Mouse (Mus musculus) cerebellum, adult 11 months (tissue): ENCODE measurements at regions not wholly inside any gene's neighbourhood (a gene's known extent, or its start where the extent isn't known, plus 50 kb on each side); places are given as distances from the start of the nearest gene placed in this dataset.
"Not testable (repeated sequence)": the region's sequence is repeated elsewhere in the genome, so short reads cannot be mapped to it uniquely, and the experiment has no call there.

Experiments
- DNase-seq: peaks from one replicate; pipeline ENCODE4 v3.0.0; 2022

GRCm38 (mm10) chr12:112299089-112299488, 153.1 kb downstream of the Kif26a start:
- no peak for DNase-seq

GRCm38 (mm10) chr12:112299603-112300002, 153.6 kb downstream of the Kif26a start:
- DNase-seq = peak; percentile 6

DNA sequence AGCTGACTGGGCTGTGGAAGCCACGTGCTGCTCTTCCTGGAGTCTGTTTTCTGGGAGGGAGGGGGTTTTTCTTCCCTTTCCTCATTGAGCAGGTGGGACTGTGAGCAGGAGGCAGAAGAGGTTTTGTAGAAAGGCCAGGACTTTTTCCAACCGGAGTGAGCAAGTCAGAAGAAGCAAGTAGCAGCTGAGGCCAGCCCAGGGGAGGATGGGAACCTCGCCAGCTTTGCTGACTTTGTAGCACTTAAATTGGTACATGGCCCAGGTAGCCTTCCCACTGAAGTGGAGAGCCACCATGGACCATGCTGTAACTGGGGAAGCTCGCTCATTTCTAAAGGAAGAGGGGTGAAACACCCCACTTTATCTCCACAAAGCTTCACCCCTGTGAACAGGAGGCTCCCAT, 154.1 kb downstream of the Kif26a start:
- DNase-seq = no peak

DNA sequence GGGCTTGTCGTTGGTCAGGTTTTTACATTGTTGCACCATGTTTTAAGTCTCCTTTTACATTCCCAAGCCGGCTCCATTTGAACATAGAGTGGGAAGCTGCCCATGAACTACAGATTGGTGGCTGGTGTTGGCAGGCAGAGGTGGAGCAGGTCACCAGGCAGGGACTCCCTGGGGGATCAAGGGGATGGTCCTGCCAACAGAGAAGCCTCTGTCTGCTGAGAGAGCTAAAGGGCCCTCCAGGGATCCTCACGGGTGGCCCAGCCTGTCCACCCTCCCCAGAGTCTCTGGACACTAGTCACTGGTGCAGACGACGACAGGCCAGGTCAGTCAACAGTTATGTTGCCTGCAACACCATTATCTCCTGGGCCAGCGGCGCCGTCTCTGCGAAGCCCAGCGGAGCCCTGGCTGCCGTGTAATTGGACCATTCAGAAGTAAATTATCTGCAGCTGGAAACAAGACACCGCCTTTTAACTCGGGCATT, 155.4 kb downstream of the Kif26a start:
- DNase-seq = no peak

DNA sequence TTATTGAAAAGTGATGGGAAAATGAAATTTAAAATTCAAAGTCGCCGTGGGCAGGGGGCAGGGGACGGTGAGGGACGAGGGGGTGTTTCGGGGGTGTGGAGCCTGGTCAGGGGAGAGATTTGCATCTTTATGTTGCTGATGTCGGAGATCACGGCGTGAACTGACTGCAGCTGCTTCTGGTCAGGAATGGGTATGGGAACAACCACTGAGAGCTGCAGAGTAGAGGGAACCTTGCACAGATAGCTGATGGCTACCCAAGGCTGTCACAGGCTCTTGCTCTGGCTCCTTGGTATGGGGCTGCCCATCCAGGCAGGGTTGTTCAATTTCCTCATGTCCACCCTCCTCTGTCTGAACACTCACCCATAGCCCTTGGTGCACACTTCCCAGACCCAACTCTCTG, 155.9 kb downstream of the Kif26a start:
- no peak for DNase-seq

DNA sequence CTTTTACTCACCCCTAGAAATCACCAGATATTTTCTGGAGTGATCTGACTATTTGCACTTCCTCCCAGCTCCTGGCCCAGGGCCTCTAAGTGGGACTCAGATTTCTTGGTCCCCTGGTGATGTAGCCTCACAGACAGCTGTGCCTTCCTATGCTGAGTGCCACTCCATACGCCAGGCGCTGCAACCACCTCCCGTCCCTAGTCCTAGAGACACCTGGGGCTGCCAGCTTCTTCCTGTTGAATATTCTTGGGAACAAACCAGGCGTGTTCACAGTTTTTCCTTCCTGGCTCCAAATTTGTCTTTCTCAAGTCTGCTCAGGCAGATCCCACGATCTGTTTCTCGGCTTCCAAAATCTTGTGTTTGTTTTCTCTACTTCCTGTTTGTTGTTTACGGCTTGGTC, 160.2 kb downstream of the Kif26a start:
- no peak for DNase-seq

GRCm38 (mm10) chr12:112308016-112308415, 162.0 kb downstream of the Kif26a start:
- no peak for DNase-seq

GRCm38 (mm10) chr12:112309096-112309495, 163.1 kb downstream of the Kif26a start:
- DNase-seq = not testable (repeated sequence)

DNA sequence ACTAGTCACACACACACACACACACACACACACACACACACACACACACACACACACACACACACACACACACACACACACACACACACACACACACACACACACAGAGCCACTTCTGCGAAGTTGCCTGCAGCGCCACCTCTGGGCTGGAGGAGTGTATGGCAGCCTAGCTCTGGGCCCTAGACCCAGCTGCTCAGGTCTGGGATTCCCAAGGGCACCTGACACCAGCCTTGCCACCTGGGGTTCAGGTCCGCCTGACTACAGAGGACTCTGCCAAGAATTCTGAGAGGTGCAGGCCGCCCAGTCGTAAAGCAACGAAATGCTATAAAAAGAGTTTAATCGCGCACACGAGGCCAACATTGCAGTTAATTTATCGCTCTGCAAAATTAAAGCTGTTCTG, 163.8 kb downstream of the Kif26a start:
- DNase-seq = no peak

DNA sequence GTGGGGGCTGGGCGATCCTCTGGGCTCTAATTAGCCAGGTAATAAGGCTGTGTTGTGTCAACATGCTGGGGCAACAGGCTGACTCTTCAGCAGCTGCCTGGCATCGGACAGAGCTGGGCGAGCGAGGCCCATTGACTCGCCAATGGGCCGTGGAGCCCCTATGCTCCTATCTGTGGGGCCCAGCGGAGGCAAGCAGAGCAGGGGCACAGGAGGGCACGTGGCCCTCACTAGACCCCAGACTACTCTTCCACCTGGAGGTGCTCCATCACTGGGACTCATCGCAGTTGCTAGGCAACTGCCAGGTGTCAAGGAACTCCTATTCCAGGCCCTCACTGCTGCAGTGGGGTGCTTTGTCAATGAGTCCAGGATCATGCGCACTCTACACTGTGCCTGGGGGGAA, 164.7 kb downstream of the Kif26a start:
- DNase-seq = no peak

DNA sequence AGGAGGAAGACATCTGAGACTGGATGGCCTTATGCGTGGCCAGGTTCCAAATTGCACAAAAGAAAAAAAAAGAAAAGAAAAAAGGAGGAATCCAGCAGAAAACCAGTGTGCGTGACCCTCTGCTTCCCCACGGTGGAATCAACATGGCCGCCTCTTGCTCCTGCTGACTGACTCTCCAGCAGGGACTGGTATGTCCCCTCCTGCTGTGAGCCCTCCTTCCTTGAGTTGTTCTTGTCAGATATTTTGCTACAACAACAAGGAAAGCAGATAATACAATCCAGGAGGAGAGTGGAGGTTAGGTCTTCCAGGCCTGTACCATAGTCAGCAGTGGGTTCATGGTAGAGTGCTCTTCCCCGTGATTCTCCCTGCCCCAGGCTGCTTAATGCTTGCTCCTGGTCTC, 168.8 kb downstream of the Kif26a start:
- DNase-seq = no peak

GRCm38 (mm10) chr12:112317191-112317590, 171.2 kb downstream of the Kif26a start:
- DNase-seq = no peak

DNA sequence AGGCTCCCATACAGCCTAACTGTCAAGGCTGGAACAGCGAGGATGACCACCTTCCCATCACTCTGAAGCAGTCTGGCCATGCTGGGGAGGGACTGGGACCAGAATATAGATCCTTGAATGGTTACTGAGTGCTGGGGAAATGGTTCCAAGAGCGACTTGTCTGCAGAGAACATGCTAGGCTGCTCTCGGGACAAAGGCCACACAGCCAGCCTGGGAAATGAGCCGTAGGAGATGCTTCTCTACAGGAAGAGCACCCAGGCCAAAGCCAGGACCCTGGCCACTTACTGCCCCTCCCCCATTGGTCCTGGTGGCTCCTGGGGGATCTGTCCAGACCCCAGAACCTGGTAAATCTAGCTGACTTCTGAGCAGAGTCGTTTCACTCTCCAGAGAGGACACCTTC, 170.8 kb upstream of the A530016L24Rik start:
- DNase-seq = no peak

- no peak for DNase-seq
These were observed 167.1 kb upstream of the A530016L24Rik start for GRCm38 (mm10) chr12:112322196-112322595.

DNA sequence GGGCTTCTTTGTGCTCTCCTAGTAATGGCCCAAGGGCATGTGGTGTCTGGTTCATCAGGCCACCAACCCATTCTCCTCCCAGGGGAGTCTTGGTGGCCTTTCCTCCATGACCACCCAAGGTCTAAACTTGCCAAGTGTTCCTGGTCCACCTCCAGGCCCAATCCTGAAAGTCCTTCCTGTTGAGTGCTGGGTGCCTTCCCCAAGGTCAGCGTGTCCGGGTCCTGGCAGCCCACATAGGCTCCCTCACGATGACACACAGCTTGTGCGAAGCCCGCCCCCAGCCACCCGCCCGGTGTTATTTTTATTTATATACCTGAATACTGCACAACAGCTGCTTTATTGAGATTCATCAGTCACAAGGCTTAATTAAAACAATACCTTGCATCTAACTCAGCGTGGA, 161.8 kb upstream of the A530016L24Rik start:
- DNase-seq = no peak

DNA sequence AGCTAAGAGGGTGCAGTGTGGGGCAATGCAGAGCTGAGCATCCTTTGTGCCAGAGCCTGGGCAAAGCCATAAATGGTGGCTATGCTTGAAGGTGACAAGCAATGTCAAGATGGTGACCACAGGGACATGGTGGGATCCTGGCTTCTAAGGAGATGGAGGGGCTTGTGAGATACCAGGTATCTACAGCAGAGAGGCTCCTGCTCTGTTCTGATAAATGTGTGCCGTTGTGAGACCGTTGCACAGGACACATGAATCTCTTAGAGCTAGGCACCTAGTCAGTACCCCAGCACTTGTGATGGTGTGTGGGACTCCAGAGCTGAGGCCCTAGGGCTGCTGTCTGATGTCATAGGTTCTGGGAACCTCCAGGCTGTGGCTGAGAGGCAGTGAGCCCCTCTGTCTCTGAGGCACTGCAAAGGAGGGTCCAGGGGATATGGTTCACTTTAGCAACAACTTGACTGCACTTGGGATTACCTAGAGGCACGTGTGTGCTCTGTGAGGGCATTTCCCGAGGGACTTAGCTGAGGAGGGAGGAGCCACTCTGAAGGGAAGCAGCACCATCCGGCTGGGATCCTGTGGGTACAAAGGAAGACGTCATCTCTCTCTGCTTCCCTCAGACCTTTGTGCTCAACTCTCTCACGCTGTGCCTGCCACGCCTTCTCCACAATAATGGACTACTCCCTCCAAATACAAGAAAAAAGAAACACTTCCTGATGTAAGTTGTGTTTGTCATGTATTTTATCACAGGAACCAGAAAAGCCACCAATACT, 160.3 kb upstream of the A530016L24Rik start:
- no peak for DNase-seq

DNA sequence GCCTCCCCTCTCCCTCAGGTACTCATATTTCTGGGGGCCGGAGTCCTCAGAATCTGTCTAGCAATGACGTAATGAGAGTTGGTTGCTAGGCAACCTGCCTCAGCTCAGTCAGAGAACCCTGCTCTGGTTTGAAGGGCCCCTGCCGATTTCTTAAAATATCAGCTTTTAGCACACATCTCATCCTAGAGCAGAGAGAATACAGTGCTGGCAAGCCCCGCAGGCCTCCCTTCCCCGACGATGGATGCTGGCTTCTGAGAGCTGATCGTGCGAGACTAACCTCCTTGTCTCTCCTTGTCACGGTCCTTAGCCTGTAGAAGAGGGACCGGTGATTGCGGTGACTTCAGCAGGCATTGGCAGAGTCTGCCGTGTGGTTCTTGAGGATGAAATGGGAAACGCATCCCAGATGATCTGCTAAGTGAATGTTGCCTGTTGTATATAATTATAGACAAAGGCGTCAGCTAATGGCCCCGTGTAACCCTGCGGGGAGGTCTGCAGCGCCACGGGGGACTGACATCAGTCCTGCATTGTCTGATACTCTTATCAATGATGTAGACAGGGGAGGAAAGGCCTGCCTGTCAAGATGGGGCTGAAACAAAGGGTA, 159.4 kb upstream of the A530016L24Rik start:
- DNase-seq = peak; percentile 3

- no peak for DNase-seq
These were observed 158.7 kb upstream of the A530016L24Rik start for GRCm38 (mm10) chr12:112330557-112330956.

- no peak for DNase-seq
These were observed 158.2 kb upstream of the A530016L24Rik start for GRCm38 (mm10) chr12:112331061-112331460.

GRCm38 (mm10) chr12:112333125-112334079, 155.8 kb upstream of the A530016L24Rik start:
- no peak for DNase-seq

GRCm38 (mm10) chr12:112334106-112334855, 155.0 kb upstream of the A530016L24Rik start:
- DNase-seq = no peak

- DNase-seq = no peak
These were observed 153.6 kb upstream of the A530016L24Rik start for GRCm38 (mm10) chr12:112335641-112336040.
